Mouse (Mus musculus) ES-Bruce4 (cell line): ENCODE results near the gene Ly6g5c. TPM values are rescaled to one million over a fixed set of nuclear protein-coding genes. Genes with fewer than 3 reads are reported as not detected.
A peak's percentile ranks its signal among the peaks of the same experiment; 100 is the strongest.

ENCODE experiments used
- H3K27ac ChIP-seq: 2 replicates; pipeline ENCODE4 v1.5.1; 2012; ENCODE audit warnings: low read length, inconsistent platforms; ENCODE audit not compliant: insufficient read depth
- H3K27me3 ChIP-seq: 2 replicates; pipeline ENCODE4 v1.6.1; 2012; ENCODE audit warnings: mild to moderate bottlenecking, low read length, inconsistent platforms; ENCODE audit not compliant: control insufficient read depth, poor library complexity, insufficient read depth, severe bottlenecking
- H3K36me3 ChIP-seq: 2 replicates; pipeline ENCODE4 v1.6.1; 2012; ENCODE audit warnings: inconsistent platforms, mild to moderate bottlenecking, low read length, moderate library complexity; ENCODE audit not compliant: control insufficient read depth, poor library complexity, insufficient read depth, severe bottlenecking
- H3K4me1 ChIP-seq: one replicate; pipeline ENCODE4 v1.8.1; 2011; ENCODE audit warnings: low read length; ENCODE audit not compliant: control insufficient read depth, insufficient read depth
- H3K4me3 ChIP-seq: 2 replicates; pipeline ENCODE4 v1.5.1; 2011; ENCODE audit warnings: low read depth, mild to moderate bottlenecking, low read length
- H3K9ac ChIP-seq: 2 replicates; pipeline ENCODE4 v1.6.1; 2012; ENCODE audit warnings: low read depth, mild to moderate bottlenecking, inconsistent platforms; ENCODE audit not compliant: poor library complexity, severe bottlenecking
- H3K9me3 ChIP-seq: replicated peaks from 2 replicates; pipeline ENCODE4 v1.6.1; 2012; ENCODE audit warnings: mild to moderate bottlenecking, low read length, inconsistent platforms; ENCODE audit not compliant: control insufficient read depth, poor library complexity, insufficient read depth, severe bottlenecking
- CTCF ChIP-seq: IDR thresholded peaks from one replicate; pipeline ENCODE4 v1.8.1; 2011; ENCODE audit warnings: low read depth, low read length
- EP300 ChIP-seq: IDR thresholded peaks from 2 replicates; pipeline ENCODE4 v1.6.1; 2011; ENCODE audit warnings: low read depth, low read length; ENCODE audit not compliant: insufficient read depth
- POLR2A ChIP-seq: IDR thresholded peaks from one replicate; pipeline ENCODE4 v1.8.1; 2011; ENCODE audit warnings: low read length; ENCODE audit not compliant: insufficient read depth
- polyA plus RNA-seq: library from polyadenylated mRNA; stranded (reverse); fragments of >200 nt; gene quantifications from 2 replicates; pipeline ENCODE4 v1.2.4, GENCODE M21; 2011; ENCODE audit warnings: low read depth; ENCODE audit not compliant: missing spikeins, insufficient read depth, insufficient read length

Ly6g5c gene
- polyA plus RNA-seq, 1 experiment, result not detected

- Histone ChIP-seq H3K27ac (no peak overlapping the region), H3K4me1 (peaks cover 1% of the 10 kb centered on the region), H3K27me3 (no peaks in the 10 kb centered on the region), H3K4me3 (no peak overlapping the region), H3K36me3 (no peaks in the 10 kb centered on the region), H3K9me3 (no peaks in the 10 kb centered on the region), H3K9ac (no peak overlapping the region)
- TF ChIP-seq CTCF, result no peak
- TF ChIP-seq POLR2A, result no peak
- no peak for TF ChIP-seq EP300
These were observed 24.1 kb downstream of the Ly6g5c start for GRCm38 (mm10) chr17:35132174-35132560.

DNA sequence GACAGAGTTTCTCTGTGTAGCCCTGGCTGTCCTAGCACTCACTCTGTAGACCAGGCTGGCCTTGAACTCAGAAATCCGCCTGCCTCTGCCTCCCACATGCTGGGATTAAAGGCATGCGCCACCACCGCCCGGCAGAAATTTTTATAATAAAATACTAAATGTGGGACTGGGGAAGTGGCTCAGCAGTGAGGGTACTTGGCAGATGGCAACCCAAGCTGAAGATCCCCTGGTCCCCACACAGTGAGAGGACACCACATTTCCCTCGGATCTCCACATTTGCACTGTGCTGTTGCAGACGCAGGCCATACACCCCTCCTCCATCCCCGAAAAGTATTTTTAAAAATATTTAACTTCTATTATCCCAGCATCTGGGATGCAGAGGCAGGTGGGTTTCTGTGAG, 25.4 kb downstream of the Ly6g5c start:
- Histone ChIP-seq H3K27ac (no peak overlapping the region), H3K36me3 (peaks cover 4% of the 10 kb centered on the region), H3K27me3 (no peaks in the 10 kb centered on the region), H3K9me3 (no peaks in the 10 kb centered on the region), H3K9ac (no peak overlapping the region), H3K4me3 (no peak overlapping the region), H3K4me1 (peaks cover 1% of the 10 kb centered on the region)
- TF ChIP-seq CTCF (no peak), EP300 (no peak), POLR2A (no peak)

DNA sequence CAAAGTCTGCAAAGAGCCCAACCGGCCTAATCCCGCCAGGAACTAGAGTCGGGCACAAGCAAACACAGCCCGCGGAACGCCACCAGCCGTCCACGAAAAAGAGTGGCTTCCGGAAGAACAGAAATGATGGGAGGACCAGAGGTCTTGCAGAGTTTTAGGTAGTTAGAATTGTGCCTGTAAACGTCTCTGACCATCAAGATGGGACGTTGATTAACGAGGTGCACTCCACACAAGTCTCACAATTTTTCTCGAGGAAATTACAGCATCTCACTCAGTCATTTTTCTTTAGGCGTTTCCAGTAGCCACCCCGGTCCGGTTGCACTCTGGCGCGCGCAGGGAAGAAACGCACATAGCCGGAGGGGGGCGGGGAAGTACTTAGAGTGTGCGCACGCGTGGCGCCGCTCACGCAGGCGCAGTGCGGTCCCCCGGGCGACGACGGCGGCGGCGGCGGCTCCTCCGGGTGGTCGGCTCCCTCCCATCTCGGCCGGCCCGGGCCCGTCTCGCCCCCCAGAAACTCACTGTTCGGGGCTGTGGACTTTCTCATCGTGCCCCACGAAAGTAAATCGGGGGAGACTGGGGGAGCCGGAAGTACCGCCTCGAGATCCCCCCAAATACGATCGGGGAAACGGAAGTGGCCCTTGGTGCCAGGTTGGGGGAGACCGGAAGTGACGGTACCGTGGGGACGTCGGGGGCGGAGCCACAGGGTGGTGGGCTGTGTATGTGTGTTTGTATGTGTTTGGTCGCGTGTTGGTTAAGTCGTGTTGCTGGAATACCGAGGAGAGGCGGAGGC, 26.9 kb downstream of the Ly6g5c start, which contains the start of gene Bag6:
Bag6 (plus strand) TSS at position 378 of the 790 bp plus-strand sequence.
- peaks cover 14% of the 10 kb centered on the region for H3K36me3 ChIP-seq
- no peaks in the 10 kb centered on the region for H3K9me3 ChIP-seq
- peak within 1 kb of the TSS; percentile 80 for H3K27ac ChIP-seq
- peaks cover 1% of the 10 kb centered on the region for H3K4me1 ChIP-seq
- H3K27me3 ChIP-seq, result no peaks in the 10 kb centered on the region
- H3K9ac ChIP-seq, result peak within 1 kb of the TSS; percentile 73
- H3K4me3 ChIP-seq, result peak within 1 kb of the TSS; percentile 82
- TF ChIP-seq EP300 (0 out of 2 replicates have a peak, but pooled peaks have one; percentile 19), CTCF (no peak)

- peak overlapping the region; percentile 42 for H3K27ac ChIP-seq
- H3K36me3 ChIP-seq, result peaks cover 22% of the 10 kb centered on the region
- peaks cover 1% of the 10 kb centered on the region for H3K4me1 ChIP-seq
- H3K9me3 ChIP-seq, result no peaks in the 10 kb centered on the region
- TF ChIP-seq POLR2A, result no peak
- TF ChIP-seq EP300, result no peak
- no peak for TF ChIP-seq CTCF
- H3K4me3 ChIP-seq, result peak overlapping the region; percentile 82
- peak overlapping the region; percentile 73 for H3K9ac ChIP-seq
- H3K27me3 ChIP-seq, result no peaks in the 10 kb centered on the region
These were observed 27.7 kb downstream of the Ly6g5c start for GRCm38 (mm10) chr17:35135591-35136320.

- peaks cover 51% of the 10 kb centered on the region for H3K36me3 ChIP-seq
- no peaks in the 10 kb centered on the region for H3K27me3 ChIP-seq
- H3K9me3 ChIP-seq, result no peaks in the 10 kb centered on the region
- no peak overlapping the region for H3K27ac ChIP-seq
- peaks cover 1% of the 10 kb centered on the region for H3K4me1 ChIP-seq
- no peak overlapping the region for H3K9ac ChIP-seq
- no peak overlapping the region for H3K4me3 ChIP-seq
- TF ChIP-seq POLR2A (no peak), CTCF (no peak), EP300 (no peak)
These were observed 31.2 kb downstream of the Ly6g5c start for GRCm38 (mm10) chr17:35139269-35139668.

DNA sequence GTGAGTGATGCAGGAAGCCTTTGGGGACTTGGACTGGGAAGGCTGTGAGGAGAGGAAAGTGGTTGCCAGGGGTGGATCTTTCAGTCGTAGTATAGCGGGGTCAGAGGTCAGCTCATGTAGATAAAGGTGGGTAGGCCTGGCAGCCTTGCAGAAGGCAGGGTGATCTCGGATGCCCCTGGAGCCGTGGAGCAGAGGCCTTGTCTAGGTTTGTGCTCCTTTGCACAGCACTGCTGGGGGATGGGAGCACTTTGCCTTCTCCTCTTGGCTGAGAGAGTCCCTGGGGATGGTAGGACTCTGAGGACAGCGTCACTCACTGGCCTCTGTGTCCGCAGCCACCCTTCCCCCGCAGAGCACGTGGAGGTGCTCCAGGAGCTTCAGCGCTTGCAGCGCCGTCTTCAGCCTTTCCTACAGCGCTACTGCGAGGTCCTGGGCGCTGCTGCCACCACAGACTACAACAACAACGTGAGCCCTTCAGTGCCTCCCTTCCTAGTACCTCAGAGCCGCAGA, 32.5 kb downstream of the Ly6g5c start:
- peaks cover 63% of the 10 kb centered on the region for H3K36me3 ChIP-seq
- H3K27me3 ChIP-seq, result no peaks in the 10 kb centered on the region
- H3K9me3 ChIP-seq, result no peaks in the 10 kb centered on the region
- H3K27ac ChIP-seq, result no peak overlapping the region
- H3K4me3 ChIP-seq, result no peak overlapping the region
- TF ChIP-seq EP300, result no peak
- no peak for TF ChIP-seq POLR2A
- TF ChIP-seq CTCF, result no peak
- H3K9ac ChIP-seq, result no peak overlapping the region
- H3K4me1 ChIP-seq, result peaks cover 1% of the 10 kb centered on the region
